Mouse (Mus musculus): ENCODE measurements at regions not wholly inside any gene's neighbourhood (a gene's known extent, or its start where the extent isn't known, plus 50 kb on each side); places are given as distances from the start of the nearest gene placed in this dataset.

DNA sequence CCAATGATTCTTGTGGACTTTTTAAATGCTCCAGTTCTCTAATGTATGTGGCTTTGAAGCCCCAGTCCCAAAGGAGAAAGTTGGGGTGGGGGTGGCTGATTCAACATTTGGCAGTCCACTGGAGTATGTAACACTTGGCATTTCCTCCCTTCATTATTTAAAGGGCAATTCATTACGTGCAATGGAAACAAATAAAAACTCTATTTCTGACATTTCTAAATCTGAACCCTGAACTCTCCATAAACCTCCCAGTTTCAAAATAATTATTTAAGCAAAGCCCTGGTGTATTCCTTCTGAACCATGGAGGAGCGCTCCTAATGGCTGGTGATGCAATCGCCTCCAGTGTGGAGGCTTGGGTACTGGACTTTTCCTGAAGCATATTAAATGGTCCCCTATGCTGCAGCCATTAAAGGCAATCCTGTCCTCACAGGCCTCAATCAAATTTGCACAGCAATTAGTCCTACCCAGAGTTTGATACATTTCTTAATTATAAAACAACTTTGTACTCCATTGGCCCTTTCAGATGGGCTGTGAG lies 235.4 kb downstream of the Sorl1 start:
- TF ChIP-seq CTCF (IDR thresholded peaks at IDR 0.05; ENCODE audit: insufficient read depth, low read length) (no peak), POLR2A (IDR thresholded peaks at IDR 0.05; ENCODE audit: borderline replicate concordance, extremely low read depth, low read depth, low read length) (no peak)
